Mouse (Mus musculus) kidney, embryonic 15.5 days (tissue): Measurements from ENCODE around the gene Cklf. TPM values are rescaled to one million over a fixed set of nuclear protein-coding genes. Genes with fewer than 3 reads are reported as not detected.

Experiments used
- polyA plus RNA-seq: library from polyadenylated mRNA; unstranded; fragments of >200 nt; fragmentation: Nextera tagmentation; extraction: Ambion mirVana; gene quantifications from 2 replicates; pipeline ENCODE4 v1.2.1, GENCODE M21; 2015

The Cklf gene
- polyA plus RNA-seq, 1 experiment from 2014 or later = 43.0 TPM

Other genes with a start within 250 kb of the Cklf start
- 35.9 and 38.3 TPM in 2 replicates for gene Cdh5, start 149.2 kb upstream of the Cklf start, polyA plus RNA-seq
- gene Bean1, start 80.4 kb upstream of the Cklf start, polyA plus RNA-seq = 2.1 and 2.4 TPM in 2 replicates
- 19.7 and 21.0 TPM in 2 replicates for gene Tk2, start 2.3 kb upstream of the Cklf start, polyA plus RNA-seq
- gene Cmtm2a, start 42.3 kb downstream of the Cklf start, polyA plus RNA-seq = not detected in 2 replicates
- gene Gm45711, start 59.2 kb downstream of the Cklf start, polyA plus RNA-seq = not detected in 2 replicates
- gene Cmtm1, start 59.3 kb downstream of the Cklf start, polyA plus RNA-seq = not detected in 2 replicates
- gene Gm11020, start 70.7 kb downstream of the Cklf start, polyA plus RNA-seq = not detected in 2 replicates
- not detected in 2 replicates for gene Cmtm2b, start 71.4 kb downstream of the Cklf start, polyA plus RNA-seq
- gene Cmtm3, start 88.5 kb downstream of the Cklf start, polyA plus RNA-seq = 152 and 174 TPM in 2 replicates
- gene Cmtm4, start 144.9 kb downstream of the Cklf start, polyA plus RNA-seq = 3.9 and 4.1 TPM in 2 replicates
- gene Dync1li2, start 192.2 kb downstream of the Cklf start, polyA plus RNA-seq = 59.5 and 62.6 TPM in 2 replicates